Mouse (Mus musculus): Measurements from ENCODE around the gene Gfi1b. TPM values are rescaled to one million over a fixed set of nuclear protein-coding genes. Genes with fewer than 3 reads are reported as not detected.

The Gfi1b gene
- polyA plus RNA-seq, 1 experiment from 2014 or later = not detected

GRCm38 (mm10) chr2:28596021-28596420 lies 25.8 kb downstream of the Gfi1b start:
- H3K4me1 ChIP-seq (replicated peaks; ENCODE audit: control insufficient read depth, insufficient read depth, low read length) = no peaks in the 10 kb centered on the region
- WGBS = 81% methylated on average over 7 of the region's 7 CpGs

GRCm38 (mm10) chr2:28592809-28593208 lies 29.0 kb downstream of the Gfi1b start:
- no peak for ATAC-seq
- Histone ChIP-seq H3K4me3 (replicated peaks; ENCODE audit: low read length) (no peak overlapping the region), H3K36me3 (ENCODE audit: control insufficient read depth, insufficient read depth) (no peaks in the 10 kb centered on the region), H3K4me2 (ENCODE audit: low read length) (no peak overlapping the region), H3K27ac (ENCODE audit: low read length) (no peak overlapping the region), H3K9me3 (ENCODE audit: control insufficient read depth, low read length) (0 out of 2 replicates have a peak, but pooled peaks cover 3% of the 10 kb centered on the region), H3K4me1 (replicated peaks; ENCODE audit: control insufficient read depth, insufficient read depth, low read length) (no peaks in the 10 kb centered on the region), H3K27me3 (replicated peaks; ENCODE audit: control insufficient read depth, insufficient read depth, low read length) (no peaks in the 10 kb centered on the region), H3K9ac (replicated peaks; ENCODE audit: low read depth, low read length) (no peak overlapping the region)
- WGBS = 10% methylated on average over 15 of the region's 15 CpGs

More at GRCm38 (mm10) chr2:28596021-28596420, 25.8 kb downstream of the Gfi1b start:
- Histone ChIP-seq H3K27ac (ENCODE audit: low read length) (no peak overlapping the region), H3K9me3 (ENCODE audit: control insufficient read depth, low read length) (0 out of 2 replicates have a peak, but pooled peaks cover 3% of the 10 kb centered on the region), H3K27me3 (replicated peaks; ENCODE audit: control insufficient read depth, insufficient read depth, low read length) (no peaks in the 10 kb centered on the region), H3K9ac (replicated peaks; ENCODE audit: low read depth, low read length) (no peak overlapping the region), H3K36me3 (ENCODE audit: control insufficient read depth, insufficient read depth) (no peaks in the 10 kb centered on the region), H3K4me3 (replicated peaks; ENCODE audit: low read length) (no peak overlapping the region), H3K4me2 (ENCODE audit: low read length) (no peak overlapping the region)
- no peak for ATAC-seq

DNA sequence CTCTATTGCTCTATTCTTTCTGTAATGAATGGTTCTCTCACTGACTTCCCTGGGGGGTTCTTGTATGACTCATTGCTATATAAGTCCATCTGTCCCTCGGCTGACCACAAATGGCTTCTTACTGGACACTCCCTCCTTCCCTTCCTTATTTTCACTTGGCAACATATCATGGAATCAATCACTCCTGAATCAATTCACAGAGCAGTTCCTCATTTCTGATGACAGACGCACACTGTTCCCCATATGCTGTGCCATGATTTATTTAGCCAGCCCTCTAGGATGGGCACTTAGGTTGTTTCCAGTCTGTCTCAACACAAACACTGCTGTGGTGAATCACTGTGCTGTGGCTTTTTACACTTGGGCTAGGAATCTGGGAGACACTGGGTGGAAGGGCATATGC lies 30.3 kb downstream of the Gfi1b start:
- H3K9ac ChIP-seq (replicated peaks; ENCODE audit: low read depth, low read length) = no peak overlapping the region
- no peak overlapping the region for H3K4me2 ChIP-seq (ENCODE audit: low read length)
- H3K36me3 ChIP-seq (ENCODE audit: control insufficient read depth, insufficient read depth) = no peaks in the 10 kb centered on the region
- no peak for ATAC-seq
- no peak overlapping the region for H3K4me3 ChIP-seq (replicated peaks; ENCODE audit: low read length)
- 83% methylated on average over 2 of the region's 2 CpGs for WGBS
- 0 out of 2 replicates have a peak, but pooled peaks cover 3% of the 10 kb centered on the region for H3K9me3 ChIP-seq (ENCODE audit: control insufficient read depth, low read length)
- no peak overlapping the region for H3K27ac ChIP-seq (ENCODE audit: low read length)
- no peaks in the 10 kb centered on the region for H3K4me1 ChIP-seq (replicated peaks; ENCODE audit: control insufficient read depth, insufficient read depth, low read length)
- 0 out of 2 replicates have a peak, but pooled peaks cover 4% of the 10 kb centered on the region for H3K27me3 ChIP-seq (replicated peaks; ENCODE audit: control insufficient read depth, insufficient read depth, low read length)

GRCm38 (mm10) chr2:28588574-28588973 lies 33.2 kb downstream of the Gfi1b start:
- no peaks in the 10 kb centered on the region for H3K36me3 ChIP-seq (ENCODE audit: control insufficient read depth, insufficient read depth)
- peaks cover 2% of the 10 kb centered on the region for H3K4me1 ChIP-seq (replicated peaks; ENCODE audit: control insufficient read depth, insufficient read depth, low read length)
- no peak for ATAC-seq
- WGBS = 26% methylated on average over 1 of the region's 1 CpGs
- H3K9me3 ChIP-seq (ENCODE audit: control insufficient read depth, low read length) = no peaks in the 10 kb centered on the region
- H3K4me3 ChIP-seq (replicated peaks; ENCODE audit: low read length) = no peak overlapping the region
- 0 out of 2 replicates have a peak, but pooled peaks cover 4% of the 10 kb centered on the region for H3K27me3 ChIP-seq (replicated peaks; ENCODE audit: control insufficient read depth, insufficient read depth, low read length)
- no peak overlapping the region for H3K4me2 ChIP-seq (ENCODE audit: low read length)
- H3K27ac ChIP-seq (ENCODE audit: low read length) = no peak overlapping the region
- H3K9ac ChIP-seq (replicated peaks; ENCODE audit: low read depth, low read length) = no peak overlapping the region

DNA sequence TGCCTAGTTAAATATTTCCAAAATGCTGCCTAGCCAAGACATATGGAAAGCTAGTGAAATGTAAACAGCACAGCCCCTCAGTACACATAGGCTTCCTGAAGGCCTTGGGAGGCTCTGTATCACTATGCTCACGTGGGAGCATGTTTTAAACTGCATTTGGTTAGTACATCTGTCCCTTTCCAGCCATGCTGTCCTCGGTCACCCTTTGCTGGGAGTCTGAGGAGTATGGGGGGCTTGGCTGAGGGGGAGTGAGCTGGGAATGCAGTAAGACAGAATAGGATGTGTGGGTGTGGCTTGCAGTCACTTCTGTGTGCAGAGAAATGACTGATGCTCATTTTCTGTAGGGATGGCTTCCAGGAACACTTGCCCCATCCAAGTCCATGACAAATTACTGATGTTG lies 36.1 kb downstream of the Gfi1b start:
- 48% methylated on average over 2 of the region's 2 CpGs for WGBS
- Histone ChIP-seq H3K4me2 (ENCODE audit: low read length) (no peak overlapping the region), H3K36me3 (ENCODE audit: control insufficient read depth, insufficient read depth) (no peaks in the 10 kb centered on the region), H3K9ac (replicated peaks; ENCODE audit: low read depth, low read length) (no peak overlapping the region), H3K4me3 (replicated peaks; ENCODE audit: low read length) (no peak overlapping the region), H3K4me1 (replicated peaks; ENCODE audit: control insufficient read depth, insufficient read depth, low read length) (peaks cover 21% of the 10 kb centered on the region), H3K9me3 (ENCODE audit: control insufficient read depth, low read length) (no peaks in the 10 kb centered on the region), H3K27ac (ENCODE audit: low read length) (no peak overlapping the region), H3K27me3 (replicated peaks; ENCODE audit: control insufficient read depth, insufficient read depth, low read length) (0 out of 2 replicates have a peak, but pooled peaks cover 4% of the 10 kb centered on the region)
- no peak for ATAC-seq

- peaks cover 21% of the 10 kb centered on the region for H3K4me1 ChIP-seq (replicated peaks; ENCODE audit: control insufficient read depth, insufficient read depth, low read length)
- no peak overlapping the region for H3K4me2 ChIP-seq (ENCODE audit: low read length)
- no peak for ATAC-seq
- no peaks in the 10 kb centered on the region for H3K36me3 ChIP-seq (ENCODE audit: control insufficient read depth, insufficient read depth)
- H3K9ac ChIP-seq (replicated peaks; ENCODE audit: low read depth, low read length) = no peak overlapping the region
- H3K27me3 ChIP-seq (replicated peaks; ENCODE audit: control insufficient read depth, insufficient read depth, low read length) = 0 out of 2 replicates have a peak, but pooled peaks cover 4% of the 10 kb centered on the region
- no peak overlapping the region for H3K4me3 ChIP-seq (replicated peaks; ENCODE audit: low read length)
- no peak overlapping the region for H3K27ac ChIP-seq (ENCODE audit: low read length)
- H3K9me3 ChIP-seq (ENCODE audit: control insufficient read depth, low read length) = no peaks in the 10 kb centered on the region
- WGBS = 17% methylated on average over 6 of the region's 6 CpGs
These were observed 36.7 kb downstream of the Gfi1b start for GRCm38 (mm10) chr2:28585043-28585571.

DNA sequence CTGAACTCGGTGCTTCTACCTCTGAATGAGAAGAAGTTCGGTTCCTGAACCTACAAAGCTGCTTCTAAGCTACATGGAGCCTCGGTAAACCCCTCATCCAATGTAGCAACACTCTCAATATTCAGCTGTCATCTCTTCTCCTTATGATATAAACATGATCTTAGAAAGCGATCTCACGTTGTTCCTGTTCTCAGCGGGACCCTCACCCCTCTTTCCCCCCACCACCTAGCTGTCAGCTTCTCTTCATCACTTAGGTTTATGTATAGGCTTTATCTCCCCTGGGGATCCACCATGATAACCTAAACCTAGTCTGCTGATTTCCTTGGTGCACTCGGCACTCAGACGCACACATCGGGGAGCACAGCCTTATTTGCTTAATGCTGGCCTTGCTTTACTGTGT lies 38.1 kb downstream of the Gfi1b start, which contains the start of gene Gtf3c5:
Gtf3c5 (minus strand) TSS at position 101 of the 400 bp plus-strand sequence.
- Histone ChIP-seq H3K9ac (replicated peaks; ENCODE audit: low read depth, low read length) (peak within 1 kb of the TSS; percentile 71), H3K27ac (ENCODE audit: low read length) (peak within 1 kb of the TSS; percentile 95), H3K4me2 (ENCODE audit: low read length) (peak within 1 kb of the TSS; percentile 66), H3K36me3 (ENCODE audit: control insufficient read depth, insufficient read depth) (peaks cover 5% of the 10 kb centered on the region; the same call in 1 of the 2 replicates), H3K27me3 (replicated peaks; ENCODE audit: control insufficient read depth, insufficient read depth, low read length) (0 out of 2 replicates have a peak, but pooled peaks cover 4% of the 10 kb centered on the region), H3K4me1 (replicated peaks; ENCODE audit: control insufficient read depth, insufficient read depth, low read length) (peaks cover 21% of the 10 kb centered on the region), H3K4me3 (replicated peaks; ENCODE audit: low read length) (peak within 1 kb of the TSS; percentile 76), H3K9me3 (ENCODE audit: control insufficient read depth, low read length) (no peaks in the 10 kb centered on the region)
- WGBS = 79% methylated on average over 9 of the region's 9 CpGs
- ATAC-seq = no peak

DNA sequence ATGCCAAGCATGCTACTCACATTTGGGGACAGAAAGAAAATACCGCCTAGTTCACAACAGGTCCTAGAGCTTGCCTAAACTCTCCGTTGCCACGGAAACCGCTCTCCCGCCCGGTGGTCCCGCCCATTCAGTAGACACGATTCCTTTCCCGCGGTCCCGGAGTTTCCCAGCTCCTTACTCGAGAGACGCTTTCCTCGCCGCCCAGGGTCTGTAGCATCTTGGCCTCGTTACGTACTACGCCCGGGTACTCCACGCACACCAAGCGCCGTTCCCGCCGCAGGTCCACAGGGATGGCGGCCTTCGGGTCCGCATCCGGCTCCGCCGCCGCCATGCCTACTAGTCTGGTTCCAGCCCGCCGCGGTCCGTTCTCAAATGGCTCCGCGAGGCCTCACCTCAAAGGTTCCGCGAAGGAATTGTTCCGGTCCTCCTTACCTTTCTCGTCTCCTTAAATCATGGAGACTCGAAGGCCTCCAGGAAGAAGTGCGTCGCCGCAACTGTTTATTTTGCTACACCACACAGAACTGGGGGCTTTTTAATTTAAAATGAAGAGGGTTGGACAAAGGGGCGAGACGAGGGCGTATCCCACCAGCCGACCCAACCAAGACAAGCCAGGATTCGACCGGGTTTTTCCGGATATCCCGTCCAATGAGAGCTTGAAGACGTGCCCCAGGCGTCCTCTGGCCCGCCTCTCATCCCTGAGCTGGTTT lies 39.0 kb downstream of the Gfi1b start:
- H3K4me2 ChIP-seq (ENCODE audit: low read length) = peak overlapping the region; percentile 66
- peaks cover 21% of the 10 kb centered on the region for H3K4me1 ChIP-seq (replicated peaks; ENCODE audit: control insufficient read depth, insufficient read depth, low read length)
- peak overlapping the region; percentile 71 for H3K9ac ChIP-seq (replicated peaks; ENCODE audit: low read depth, low read length)
- peak; percentile 94 for ATAC-seq
- WGBS = under 1% methylated on average over 56 of the region's 56 CpGs
- H3K9me3 ChIP-seq (ENCODE audit: control insufficient read depth, low read length) = no peaks in the 10 kb centered on the region
- 0 out of 2 replicates have a peak, but pooled peaks cover 4% of the 10 kb centered on the region for H3K27me3 ChIP-seq (replicated peaks; ENCODE audit: control insufficient read depth, insufficient read depth, low read length)
- H3K4me3 ChIP-seq (replicated peaks; ENCODE audit: low read length) = peak overlapping the region; percentile 76
- H3K36me3 ChIP-seq (ENCODE audit: control insufficient read depth, insufficient read depth) = peaks cover 5% of the 10 kb centered on the region; the same call in 1 of the 2 replicates
- peak overlapping the region; percentile 95 for H3K27ac ChIP-seq (ENCODE audit: low read length)

- no peaks in the 10 kb centered on the region for H3K27me3 ChIP-seq (replicated peaks; ENCODE audit: control insufficient read depth, insufficient read depth, low read length)
- H3K4me3 ChIP-seq (replicated peaks; ENCODE audit: low read length) = no peak overlapping the region
- H3K9me3 ChIP-seq (ENCODE audit: control insufficient read depth, low read length) = no peaks in the 10 kb centered on the region
- H3K4me2 ChIP-seq (ENCODE audit: low read length) = no peak overlapping the region
- no peak overlapping the region for H3K9ac ChIP-seq (replicated peaks; ENCODE audit: low read depth, low read length)
- no peak for ATAC-seq
- no peak overlapping the region for H3K27ac ChIP-seq (ENCODE audit: low read length)
- WGBS = 68% methylated on average over 5 of the region's 5 CpGs
- peaks cover 14% of the 10 kb centered on the region for H3K4me1 ChIP-seq (replicated peaks; ENCODE audit: control insufficient read depth, insufficient read depth, low read length)
- H3K36me3 ChIP-seq (ENCODE audit: control insufficient read depth, insufficient read depth) = peaks cover 23% of the 10 kb centered on the region
These were observed 43.8 kb downstream of the Gfi1b start for GRCm38 (mm10) chr2:28578003-28578402.

Data from forebrain, embryonic 16.5 days (tissue).